Mouse (Mus musculus) neural tube, embryonic 14.5 days (tissue): ENCODE results near the gene 1810024B03Rik. TPM values are rescaled to one million over a fixed set of nuclear protein-coding genes. Genes with fewer than 3 reads are reported as not detected.
"Not testable (repeated sequence)": the region's sequence is repeated elsewhere in the genome, so short reads cannot be mapped to it uniquely, and the experiment has no call there.

Source experiments
- ATAC-seq: fragments of 200-750 bp; cut with Nextera tagmentation; 2 replicates; pipeline ENCODE4 v1.8.0; 2017; ENCODE audit warnings: low read depth, mild to moderate bottlenecking, moderate TSS enrichment, moderate library complexity
- H3K27ac ChIP-seq: fragments of 300-500 bp; sonication (generic); 2 replicates; pipeline ENCODE4 v1.5.1; 2014; ENCODE audit warnings: low read depth, mild to moderate bottlenecking, control low read depth, low read length, moderate library complexity, mixed read lengths
- H3K27me3 ChIP-seq: fragments of 300-500 bp; sonication (generic); 2 replicates; pipeline ENCODE4 v1.6.1; 2014; ENCODE audit warnings: low read length; ENCODE audit not compliant: control insufficient read depth, insufficient read depth
- H3K36me3 ChIP-seq: fragments of 300-500 bp; sonication (generic); 2 replicates; pipeline ENCODE4 v1.6.1; 2014; ENCODE audit warnings: low read length, mixed read lengths; ENCODE audit not compliant: control insufficient read depth, insufficient read depth
- H3K4me1 ChIP-seq: fragments of 300-500 bp; sonication (generic); 2 replicates; pipeline ENCODE4 v1.6.1; 2014; ENCODE audit warnings: low read length; ENCODE audit not compliant: control insufficient read depth, insufficient read depth
- H3K4me2 ChIP-seq: fragments of 300-500 bp; sonication (generic); 2 replicates; pipeline ENCODE4 v1.6.1; 2014; ENCODE audit warnings: mild to moderate bottlenecking, low read depth, low read length, control low read depth
- H3K4me3 ChIP-seq: fragments of 300-500 bp; sonication (generic); 2 replicates; pipeline ENCODE4 v1.5.1; 2014; ENCODE audit warnings: low read depth, low read length, control low read depth, mixed read lengths
- H3K9ac ChIP-seq: fragments of 300-500 bp; sonication (generic); replicated peaks from 2 replicates; pipeline ENCODE4 v1.6.1; 2014; ENCODE audit warnings: low read depth, mild to moderate bottlenecking, control low read depth, low read length, mixed read lengths
- H3K9me3 ChIP-seq: fragments of 300-500 bp; sonication (generic); 2 replicates; pipeline ENCODE4 v1.6.1; 2016; ENCODE audit warnings: low read length; ENCODE audit not compliant: control insufficient read depth
- WGBS: fragments of 180-500 bp; shearing (Covaris S2); extraction: QIAGEN DNeasy Blood & Tissue Kit; methylation state at CpG from one replicate; pipeline ENCODE4 v1.1.7; 2014; 5-methylcytosine and 5-hydroxymethylcytosine counted together
- polyA plus RNA-seq: library from polyadenylated mRNA; unstranded; fragments of >200 nt; fragmentation: Nextera tagmentation; extraction: Ambion mirVana; gene quantifications from 2 replicates; pipeline ENCODE4 v1.2.1, GENCODE M21; 2014

The 1810024B03Rik gene
- polyA plus RNA-seq, 1 experiment from 2014 or later = 1.1 TPM

- no peak for ATAC-seq
- H3K4me3 ChIP-seq = no peak overlapping the region
- no peaks in the 10 kb centered on the region for H3K9me3 ChIP-seq
- peaks cover 7% of the 10 kb centered on the region; the same call in 1 of the 2 replicates for H3K4me1 ChIP-seq
- no peak overlapping the region for H3K4me2 ChIP-seq
- WGBS = 39% methylated on average over 3 of the region's 3 CpGs
- no peaks in the 10 kb centered on the region for H3K36me3 ChIP-seq
- no peak overlapping the region for H3K9ac ChIP-seq
- H3K27me3 ChIP-seq = no peaks in the 10 kb centered on the region
- H3K27ac ChIP-seq = no peak overlapping the region
Measured at GRCm38 (mm10) chr2:127204932-127205331, 3.1 kb downstream of the 1810024B03Rik start.

DNA sequence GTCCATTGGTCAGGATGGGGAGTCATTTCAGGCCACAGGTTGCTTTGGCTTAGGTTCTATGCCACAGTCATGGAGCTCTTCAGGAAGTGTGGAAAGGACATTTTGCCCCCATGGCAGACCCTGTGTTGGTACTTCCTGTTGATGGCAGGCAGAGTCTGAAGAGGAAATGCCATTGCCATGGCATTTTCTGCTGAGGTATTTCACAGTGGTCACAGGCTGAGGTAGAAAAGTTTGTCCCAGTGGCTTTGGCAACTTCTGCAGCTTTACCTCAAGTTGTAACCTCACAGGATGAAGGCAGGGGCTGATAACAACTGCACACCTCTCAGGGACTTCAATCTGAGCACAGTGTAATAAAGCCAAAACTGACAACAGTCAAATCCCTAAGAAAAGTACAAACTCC is 18.5 kb downstream of the 1810024B03Rik start:
- H3K4me3 ChIP-seq = no peak overlapping the region
- H3K36me3 ChIP-seq = no peaks in the 10 kb centered on the region
- no peak for ATAC-seq
- no peaks in the 10 kb centered on the region for H3K4me1 ChIP-seq
- H3K4me2 ChIP-seq = no peak overlapping the region
- no peak overlapping the region for H3K9ac ChIP-seq
- no peak overlapping the region for H3K27ac ChIP-seq
- no peaks in the 10 kb centered on the region for H3K27me3 ChIP-seq
- H3K9me3 ChIP-seq = no peaks in the 10 kb centered on the region

GRCm38 (mm10) chr2:127182598-127183381 is 25.3 kb downstream of the 1810024B03Rik start:
- Histone ChIP-seq H3K9ac (peak overlapping the region; percentile 41), H3K27me3 (no peaks in the 10 kb centered on the region), H3K27ac (peak overlapping the region; percentile 35), H3K4me3 (peak overlapping the region; percentile 36), H3K4me2 (peak overlapping the region; percentile 47), H3K36me3 (no peaks in the 10 kb centered on the region), H3K9me3 (no peaks in the 10 kb centered on the region), H3K4me1 (no peaks in the 10 kb centered on the region; the same call in 1 of the 2 replicates)
- ATAC-seq = peak; percentile 100
- 3% methylated on average over 17 of the region's 17 CpGs for WGBS

DNA sequence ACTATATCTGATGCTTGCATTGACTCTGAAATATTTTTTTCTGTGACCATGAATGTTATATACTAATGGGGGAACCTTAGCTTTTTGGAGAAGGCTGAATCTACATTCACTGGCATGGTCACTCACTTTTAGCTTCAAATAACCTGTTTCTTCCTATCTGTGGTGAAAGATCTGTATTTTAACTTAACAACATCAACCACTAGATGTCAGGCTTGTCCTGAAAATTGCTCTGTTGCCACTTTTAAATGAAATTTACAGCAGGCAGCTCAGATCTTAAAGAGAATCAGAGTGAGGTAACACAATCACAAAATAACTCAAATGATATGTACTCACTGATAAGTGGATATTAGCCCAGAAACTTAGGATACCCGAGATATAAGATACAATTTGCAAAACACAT is 41.8 kb downstream of the 1810024B03Rik start:
- H3K4me1 ChIP-seq, H3K4me3 ChIP-seq, H3K27ac ChIP-seq, ATAC-seq, H3K9me3 ChIP-seq, H3K4me2 ChIP-seq, H3K27me3 ChIP-seq, H3K36me3 ChIP-seq, H3K9ac ChIP-seq: not testable (repeated sequence)
- 5% methylated on average over 1 of the region's 1 CpGs for WGBS

DNA sequence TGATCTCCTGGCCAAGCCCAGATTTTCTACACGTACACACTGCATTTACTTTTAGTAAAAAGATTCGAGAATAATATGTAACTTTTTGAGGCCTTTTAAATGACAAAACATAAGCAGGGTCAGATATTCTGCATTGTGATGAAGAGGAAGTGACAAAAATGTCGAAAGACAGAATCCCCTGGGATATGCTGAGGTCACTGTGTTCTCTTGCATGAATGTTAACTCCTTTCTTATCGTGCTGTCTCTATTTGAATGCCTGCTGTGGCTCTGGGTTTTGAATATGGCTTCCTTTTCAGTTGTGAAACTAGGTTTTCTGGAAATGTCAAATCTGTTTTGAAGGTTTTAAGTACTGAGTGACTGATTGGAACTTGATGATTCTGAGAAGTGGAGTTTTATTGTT is 42.4 kb downstream of the 1810024B03Rik start:
- ATAC-seq = no peak
- no peak overlapping the region for H3K4me2 ChIP-seq
- WGBS = 64% methylated on average over 4 of the region's 4 CpGs
- no peak overlapping the region for H3K9ac ChIP-seq
- no peaks in the 10 kb centered on the region for H3K4me1 ChIP-seq
- H3K9me3 ChIP-seq = no peaks in the 10 kb centered on the region
- no peak overlapping the region for H3K27ac ChIP-seq
- H3K4me3 ChIP-seq = no peak overlapping the region
- H3K27me3 ChIP-seq = no peaks in the 10 kb centered on the region
- no peaks in the 10 kb centered on the region for H3K36me3 ChIP-seq

DNA sequence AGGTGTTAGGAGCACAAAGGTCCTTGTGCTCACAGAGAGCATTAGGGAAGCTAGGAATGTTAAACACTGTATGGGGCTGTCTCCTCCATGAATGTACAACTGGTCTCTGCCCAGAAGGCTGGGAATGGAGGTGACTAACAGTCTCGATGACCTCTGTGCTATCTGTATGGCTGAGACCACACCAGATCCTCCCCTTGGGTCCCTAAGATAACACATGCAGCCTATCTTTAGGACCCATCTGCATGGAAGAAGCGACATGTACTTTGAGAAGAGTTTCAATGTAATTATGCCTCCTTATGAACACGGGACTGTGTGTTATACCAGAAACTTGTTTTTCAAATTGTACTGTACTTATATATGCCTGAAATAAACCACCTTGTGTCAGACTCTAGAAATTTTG is 62.4 kb downstream of the 1810024B03Rik start:
- no peaks in the 10 kb centered on the region for H3K4me1 ChIP-seq
- H3K9ac ChIP-seq = no peak overlapping the region
- H3K27me3 ChIP-seq = no peaks in the 10 kb centered on the region
- 97% methylated on average over 3 of the region's 3 CpGs for WGBS
- H3K36me3 ChIP-seq = no peaks in the 10 kb centered on the region
- no peaks in the 10 kb centered on the region for H3K9me3 ChIP-seq
- ATAC-seq = no peak
- H3K4me2 ChIP-seq = no peak overlapping the region
- no peak overlapping the region for H3K27ac ChIP-seq
- no peak overlapping the region for H3K4me3 ChIP-seq

DNA sequence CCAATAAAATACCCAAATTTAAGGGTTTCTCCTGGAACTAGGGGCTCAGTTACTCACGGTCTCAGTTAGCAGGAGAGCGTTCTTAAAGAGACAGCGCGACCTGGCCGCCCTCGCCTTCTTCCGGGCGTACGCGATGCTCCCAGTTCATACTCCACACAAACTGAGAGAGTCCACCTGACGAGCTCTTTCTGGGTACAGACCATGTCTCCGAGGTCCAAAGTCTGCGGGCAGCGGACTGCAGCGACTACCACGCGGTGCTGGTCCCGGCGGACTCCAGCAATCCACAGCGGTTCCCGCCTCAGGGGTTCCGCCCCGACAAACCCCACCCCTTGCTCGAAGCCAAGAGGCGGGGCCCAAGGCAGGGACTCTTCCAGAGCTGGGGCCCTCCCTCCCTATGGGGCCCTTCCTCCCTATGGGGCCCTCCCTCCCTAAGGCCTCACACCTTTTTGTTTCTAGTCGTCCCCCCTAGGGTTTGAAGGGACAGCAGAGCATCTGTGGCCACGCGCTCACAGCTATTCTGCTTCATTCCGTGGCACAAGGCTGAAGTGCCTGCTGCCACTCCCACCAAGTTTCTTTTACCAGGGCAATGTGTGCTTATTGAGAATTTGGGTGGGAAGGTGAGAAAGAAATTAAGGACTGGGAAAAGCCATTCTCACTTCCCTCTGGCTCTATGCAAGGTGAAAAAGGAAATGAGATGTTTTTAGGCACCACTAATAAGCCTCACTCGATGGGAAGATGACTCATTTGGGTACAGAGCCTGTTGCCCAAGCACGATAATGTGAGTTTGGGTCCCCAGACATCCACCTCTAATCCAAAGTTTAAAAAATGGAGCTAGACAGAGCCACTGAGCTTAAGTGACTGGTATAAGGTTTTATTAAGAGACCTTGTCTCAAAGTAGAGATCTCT is 64.7 kb downstream of the 1810024B03Rik start, which contains the start of gene Itpripl1:
Itpripl1 (minus strand) TSS at position 285 of the 906 bp plus-strand sequence.
- Histone ChIP-seq H3K9me3 (no peaks in the 10 kb centered on the region), H3K4me1 (no peaks in the 10 kb centered on the region), H3K9ac (peak within 1 kb of the TSS; percentile 57), H3K27me3 (no peaks in the 10 kb centered on the region), H3K27ac (no peak within 1 kb of the TSS), H3K4me2 (peak within 1 kb of the TSS; percentile 94), H3K4me3 (peak within 1 kb of the TSS; percentile 57), H3K36me3 (no peaks in the 10 kb centered on the region)
- ATAC-seq = peak; percentile 90
- 3% methylated on average over 31 of the region's 31 CpGs for WGBS

DNA sequence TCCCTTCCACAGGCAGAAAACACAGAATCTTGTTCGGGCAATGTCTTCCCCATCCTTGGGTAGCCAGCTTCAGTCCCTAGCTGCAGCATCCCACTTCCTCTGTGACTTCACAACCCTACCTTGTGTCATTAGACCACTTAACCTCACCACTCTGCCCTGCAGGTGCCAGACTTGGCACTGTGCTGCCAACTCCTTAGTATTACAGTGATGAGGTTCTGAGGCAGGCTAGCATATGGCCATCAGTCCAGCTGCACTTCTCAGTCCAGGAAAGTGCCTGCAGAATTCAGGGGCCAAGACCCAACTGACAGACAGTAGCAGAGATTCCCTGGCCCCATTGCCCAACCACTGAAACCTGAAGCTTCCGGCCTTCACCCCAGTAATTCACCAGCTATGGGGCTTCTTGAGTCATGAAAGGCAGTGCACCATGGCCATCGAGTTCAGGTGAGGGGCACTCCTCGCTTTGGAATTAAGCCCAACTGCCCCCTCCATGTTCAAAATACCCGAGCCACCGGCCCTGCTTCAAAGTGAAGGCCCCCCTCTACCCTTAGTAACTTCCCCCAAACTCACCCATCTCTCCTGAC is 65.4 kb downstream of the 1810024B03Rik start:
- ATAC-seq = peak; percentile 44; the same call in 1 of the 2 replicates
- Histone ChIP-seq H3K4me2 (peak overlapping the region; percentile 94), H3K4me3 (peak overlapping the region; percentile 57), H3K9me3 (no peaks in the 10 kb centered on the region), H3K4me1 (no peaks in the 10 kb centered on the region), H3K36me3 (no peaks in the 10 kb centered on the region), H3K9ac (peak overlapping the region; percentile 57), H3K27ac (no peak overlapping the region), H3K27me3 (no peaks in the 10 kb centered on the region)
- WGBS = 17% methylated on average over 6 of the region's 6 CpGs
